Mouse (Mus musculus): ENCODE results near the gene Hbp1.
A peak's percentile ranks its signal among the peaks of the same experiment; 100 is the strongest.

GRCm38 (mm10) chr12:31926661-31927061, 23.7 kb downstream of the Hbp1 start:
- peak; percentile 54 for TF ChIP-seq CTCF (conservative IDR thresholded peaks at IDR 0.05; ENCODE audit: low read length)
- TF ChIP-seq POU5F1 (IDR thresholded peaks at IDR 0.05; ENCODE audit: borderline replicate concordance, low read length): no peak
- TF ChIP-seq NANOG (IDR thresholded peaks at IDR 0.05; ENCODE audit: borderline replicate concordance, low read length): no peak

Data from E14TG2a.4 (cell line).